Mouse (Mus musculus): ENCODE results near the gene Nlrp9b. TPM values are rescaled to one million over a fixed set of nuclear protein-coding genes. Genes with fewer than 3 reads are reported as not detected.
A peak's percentile ranks its signal among the peaks of the same experiment; 100 is the strongest.
"Not testable (repeated sequence)": the region's sequence is repeated elsewhere in the genome, so short reads cannot be mapped to it uniquely, and the experiment has no call there.

Gene Nlrp9b
- polyA plus RNA-seq, 1 experiment from 2014 or later: not detected

DNA sequence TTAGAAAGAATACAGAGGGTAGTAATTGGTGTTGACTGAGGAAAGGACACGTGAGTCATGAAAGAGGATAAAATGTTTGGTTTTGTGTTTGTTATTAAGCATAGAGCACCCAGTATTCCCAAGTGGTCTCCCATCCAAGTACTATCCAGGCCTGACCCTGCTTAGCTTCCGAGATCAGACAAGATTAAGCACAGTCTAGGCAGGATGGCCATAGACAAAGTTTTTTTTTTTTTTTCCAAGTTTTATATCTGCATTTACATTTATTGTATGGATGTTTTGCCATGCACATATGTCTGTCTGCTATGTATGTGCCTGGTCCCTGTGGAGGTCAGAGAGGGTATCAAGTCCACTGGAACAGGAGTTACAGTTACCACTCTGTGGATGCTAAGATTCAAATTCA lies 18.7 kb downstream of the Nlrp9b start:
- TF ChIP-seq CTCF (IDR thresholded peaks at IDR 0.05; ENCODE audit: low read depth) (no peak), EP300 (optimal IDR thresholded peaks at IDR 0.05) (no peak)
- H3K4me2 ChIP-seq (replicated peaks; ENCODE audit: low read depth): no peak overlapping the region

DNA sequence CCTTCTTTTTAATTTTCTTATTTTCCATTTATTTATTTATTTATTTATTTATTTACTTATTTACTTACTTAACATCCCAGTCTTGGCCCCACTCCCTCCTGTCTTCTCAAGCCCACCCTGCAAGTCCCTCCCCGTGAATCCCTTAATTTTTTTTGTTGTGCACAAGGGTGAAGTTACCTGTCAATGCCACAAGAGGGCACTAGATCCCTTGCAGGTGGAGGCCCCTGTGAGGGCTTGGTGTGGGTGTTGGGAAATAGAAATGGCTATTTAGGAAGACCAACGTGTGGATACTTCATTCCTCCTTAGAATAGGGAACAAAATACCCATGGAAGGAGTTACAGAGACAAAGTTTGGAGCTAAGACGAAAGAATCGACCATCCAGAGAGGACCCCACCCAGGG lies 72.8 kb downstream of the Nlrp9b start:
- 68% methylated on average over 4 of the region's 4 CpGs for WGBS
- not testable (repeated sequence) for H3K36me3 ChIP-seq (ENCODE audit: control insufficient read depth, insufficient read depth, low read length); H3K27me3 ChIP-seq (ENCODE audit: control insufficient read depth, insufficient read depth, low read length); DNase-seq (ENCODE audit: low spot score); H3K4me2 ChIP-seq (replicated peaks; ENCODE audit: low read depth); H3K4me3 ChIP-seq (ENCODE audit: low read depth, low read length); H3K4me1 ChIP-seq (replicated peaks; ENCODE audit: control insufficient read depth, insufficient read depth); ATAC-seq (ENCODE audit: low FRiP score, low TSS enrichment); H3K9ac ChIP-seq (ENCODE audit: low read length); H3K27ac ChIP-seq (replicated peaks); H3K9me3 ChIP-seq (ENCODE audit: control insufficient read depth, low read length)
- peak; percentile 20; the same call in 1 of the 2 replicates for TF ChIP-seq CTCF (IDR thresholded peaks at IDR 0.05; ENCODE audit: low read depth)

More for the DNA sequence above, 18.7 kb downstream of the Nlrp9b start:
- 64% methylated on average over 2 of the region's 2 CpGs for WGBS
- no peak overlapping the region for H3K9ac ChIP-seq (ENCODE audit: low read length)
- H3K27ac ChIP-seq (replicated peaks): no peak overlapping the region
- H3K36me3 ChIP-seq (ENCODE audit: control insufficient read depth, insufficient read depth, low read length): no peaks in the 10 kb centered on the region
- DNase-seq (ENCODE audit: low spot score) (no peak), ATAC-seq (ENCODE audit: low FRiP score, low TSS enrichment) (no peak)
- no peak overlapping the region for H3K4me3 ChIP-seq (ENCODE audit: low read depth, low read length)
- no peaks in the 10 kb centered on the region for H3K4me1 ChIP-seq (replicated peaks; ENCODE audit: control insufficient read depth, insufficient read depth)
- no peaks in the 10 kb centered on the region for H3K27me3 ChIP-seq (ENCODE audit: control insufficient read depth, insufficient read depth, low read length)
- H3K9me3 ChIP-seq (ENCODE audit: control insufficient read depth, low read length): no peaks in the 10 kb centered on the region

DNA sequence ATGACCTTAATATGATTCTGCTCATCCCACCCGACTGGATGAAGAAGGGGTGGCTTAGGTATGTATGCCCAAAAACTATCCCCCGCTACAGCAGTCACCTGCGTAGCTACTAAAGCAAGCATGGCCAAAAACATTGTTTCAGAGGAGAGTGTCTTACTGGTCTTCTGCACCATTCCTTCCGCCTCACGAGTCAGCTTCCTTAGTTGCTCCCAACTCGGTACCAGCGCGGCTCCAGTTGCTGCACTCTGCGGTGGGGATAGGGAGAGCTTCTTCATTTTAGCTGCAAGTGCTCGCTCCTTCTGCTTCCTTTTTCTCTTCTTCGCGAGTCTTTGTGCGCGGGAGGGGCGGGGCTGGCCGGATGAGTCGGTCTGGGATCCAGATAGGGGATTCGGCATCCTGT lies 86.9 kb downstream of the Nlrp9b start:
- H3K9ac ChIP-seq (ENCODE audit: low read length); H3K4me3 ChIP-seq (ENCODE audit: low read depth, low read length); H3K4me1 ChIP-seq (replicated peaks; ENCODE audit: control insufficient read depth, insufficient read depth); H3K27me3 ChIP-seq (ENCODE audit: control insufficient read depth, insufficient read depth, low read length); H3K4me2 ChIP-seq (replicated peaks; ENCODE audit: low read depth); ATAC-seq (ENCODE audit: low FRiP score, low TSS enrichment); H3K27ac ChIP-seq (replicated peaks); H3K9me3 ChIP-seq (ENCODE audit: control insufficient read depth, low read length); H3K36me3 ChIP-seq (ENCODE audit: control insufficient read depth, insufficient read depth, low read length); DNase-seq (ENCODE audit: low spot score): not testable (repeated sequence)
- 69% methylated on average over 18 of the region's 18 CpGs for WGBS

DNA sequence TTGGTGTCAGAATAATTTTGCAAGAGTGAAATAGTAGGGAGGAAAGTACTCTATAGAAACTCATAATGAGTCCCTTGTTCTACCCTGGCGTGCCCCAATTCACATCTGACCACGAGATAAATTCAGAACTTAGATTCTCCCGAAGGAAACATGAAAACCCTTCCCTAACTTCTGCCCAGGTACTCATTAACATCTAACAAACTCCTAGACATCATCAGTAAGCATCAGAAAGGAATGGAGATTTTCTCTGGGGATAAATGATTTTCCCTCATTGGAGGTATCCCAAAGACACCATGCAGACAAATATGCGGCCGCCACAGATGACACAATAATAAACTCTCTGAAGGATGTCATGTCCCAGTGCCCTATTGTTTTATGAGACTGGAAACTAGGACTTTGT lies 108.1 kb downstream of the Nlrp9b start, which contains the start of gene Vmn1r91:
TSS of gene Vmn1r91 (plus strand) at position 301 of the 400 bp plus-strand sequence.
- H3K4me3 ChIP-seq (ENCODE audit: low read depth, low read length); H3K9me3 ChIP-seq (ENCODE audit: control insufficient read depth, low read length); ATAC-seq (ENCODE audit: low FRiP score, low TSS enrichment); H3K36me3 ChIP-seq (ENCODE audit: control insufficient read depth, insufficient read depth, low read length); H3K4me1 ChIP-seq (replicated peaks; ENCODE audit: control insufficient read depth, insufficient read depth); DNase-seq (ENCODE audit: low spot score); H3K27me3 ChIP-seq (ENCODE audit: control insufficient read depth, insufficient read depth, low read length); H3K9ac ChIP-seq (ENCODE audit: low read length); H3K27ac ChIP-seq (replicated peaks); H3K4me2 ChIP-seq (replicated peaks; ENCODE audit: low read depth): not testable (repeated sequence)
- 80% methylated on average over 5 of the region's 5 CpGs for WGBS

DNA sequence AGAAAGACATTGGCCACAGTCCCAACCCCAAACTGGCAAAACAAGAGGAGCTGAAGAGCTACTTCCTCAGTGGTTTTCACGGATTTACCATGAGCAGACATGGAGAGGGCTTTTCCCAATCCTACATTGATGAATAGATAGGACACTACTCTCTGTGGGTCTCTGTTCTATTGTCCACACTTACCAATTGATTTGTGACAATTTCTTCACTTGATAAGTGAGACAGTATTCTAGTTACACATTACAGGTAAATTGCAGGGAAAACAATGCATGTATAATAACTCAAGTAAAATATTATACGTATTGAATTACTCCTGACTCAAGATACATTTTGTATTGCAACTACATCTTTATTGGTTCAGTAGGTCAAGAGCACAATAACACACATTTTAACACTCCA lies 131.2 kb downstream of the Nlrp9b start, which contains the start of gene Gm16442:
TSS of gene Gm16442 (minus strand) at position 101 of the 400 bp plus-strand sequence.
- H3K9me3 ChIP-seq (ENCODE audit: control insufficient read depth, low read length); H3K4me1 ChIP-seq (replicated peaks; ENCODE audit: control insufficient read depth, insufficient read depth); H3K4me3 ChIP-seq (ENCODE audit: low read depth, low read length); H3K27ac ChIP-seq (replicated peaks); H3K4me2 ChIP-seq (replicated peaks; ENCODE audit: low read depth); ATAC-seq (ENCODE audit: low FRiP score, low TSS enrichment); H3K27me3 ChIP-seq (ENCODE audit: control insufficient read depth, insufficient read depth, low read length); H3K36me3 ChIP-seq (ENCODE audit: control insufficient read depth, insufficient read depth, low read length); H3K9ac ChIP-seq (ENCODE audit: low read length); DNase-seq (ENCODE audit: low spot score): not testable (repeated sequence)
- WGBS: no CpG with 5 or more reads among the region's 2 CpGs

Other genes with a start within 250 kb of the Nlrp9b start
- 82.2 and 83.8 TPM in 2 replicates for gene Nectin2, start 241.0 kb upstream of the Nlrp9b start, polyA plus RNA-seq (2015; fragmentation: Nextera tagmentation; extraction: Ambion mirVana)
- 87.5 and 103 TPM in 2 replicates for gene Bcam, start 220.4 kb upstream of the Nlrp9b start, polyA plus RNA-seq (2015; fragmentation: Nextera tagmentation; extraction: Ambion mirVana)
- 44.4 and 48.5 TPM in 2 replicates for gene Cblc, start 194.7 kb upstream of the Nlrp9b start, polyA plus RNA-seq (2015; fragmentation: Nextera tagmentation; extraction: Ambion mirVana)
- 8.9 and 9.1 TPM in 2 replicates for gene Bcl3, start 168.7 kb upstream of the Nlrp9b start, polyA plus RNA-seq (2015; fragmentation: Nextera tagmentation; extraction: Ambion mirVana)
- 0.29 and 0.41 TPM in 2 replicates for gene Gm19345, start 139.5 kb upstream of the Nlrp9b start, polyA plus RNA-seq (2015; fragmentation: Nextera tagmentation; extraction: Ambion mirVana)
- gene Ceacam16, start 130.2 kb upstream of the Nlrp9b start, polyA plus RNA-seq (2015; fragmentation: Nextera tagmentation; extraction: Ambion mirVana): not detected in 2 replicates
- 9.5 and 10.2 TPM in 2 replicates for gene Ceacam19, start 103.5 kb upstream of the Nlrp9b start, polyA plus RNA-seq (2015; fragmentation: Nextera tagmentation; extraction: Ambion mirVana)
- gene Pvr, start 70.3 kb upstream of the Nlrp9b start, polyA plus RNA-seq (2015; fragmentation: Nextera tagmentation; extraction: Ambion mirVana): 6.2 and 6.7 TPM in 2 replicates
- 3.2 and 4.4 TPM in 2 replicates for gene Igsf23, start 40.7 kb upstream of the Nlrp9b start, polyA plus RNA-seq (2015; fragmentation: Nextera tagmentation; extraction: Ambion mirVana)
- gene Ceacam20, start 26.1 kb upstream of the Nlrp9b start, polyA plus RNA-seq (2015; fragmentation: Nextera tagmentation; extraction: Ambion mirVana): not detected in 2 replicates
- gene Vmn1r91, start 108.2 kb downstream of the Nlrp9b start, polyA plus RNA-seq (2015; fragmentation: Nextera tagmentation; extraction: Ambion mirVana): not detected in 2 replicates
- not detected in 2 replicates for gene Gm16442, start 131.1 kb downstream of the Nlrp9b start, polyA plus RNA-seq (2015; fragmentation: Nextera tagmentation; extraction: Ambion mirVana)
- gene Vmn1r93, start 147.6 kb downstream of the Nlrp9b start, polyA plus RNA-seq (2015; fragmentation: Nextera tagmentation; extraction: Ambion mirVana): not detected in 2 replicates
- not detected in 2 replicates for gene Vmn1r94, start 176.9 kb downstream of the Nlrp9b start, polyA plus RNA-seq (2015; fragmentation: Nextera tagmentation; extraction: Ambion mirVana)
- not detected in 2 replicates for gene Vmn1r95, start 202.2 kb downstream of the Nlrp9b start, polyA plus RNA-seq (2015; fragmentation: Nextera tagmentation; extraction: Ambion mirVana)
- not detected in 2 replicates for gene Gm6164, start 214.1 kb downstream of the Nlrp9b start, polyA plus RNA-seq (2015; fragmentation: Nextera tagmentation; extraction: Ambion mirVana)
- not detected in 2 replicates for gene Gm4498, start 242.4 kb downstream of the Nlrp9b start, polyA plus RNA-seq (2015; fragmentation: Nextera tagmentation; extraction: Ambion mirVana)

Measured in stomach, postnatal 0 days (tissue).